29 mouse cellular contexts compared by ENCODE assay signal in the genomic region with DNA sequence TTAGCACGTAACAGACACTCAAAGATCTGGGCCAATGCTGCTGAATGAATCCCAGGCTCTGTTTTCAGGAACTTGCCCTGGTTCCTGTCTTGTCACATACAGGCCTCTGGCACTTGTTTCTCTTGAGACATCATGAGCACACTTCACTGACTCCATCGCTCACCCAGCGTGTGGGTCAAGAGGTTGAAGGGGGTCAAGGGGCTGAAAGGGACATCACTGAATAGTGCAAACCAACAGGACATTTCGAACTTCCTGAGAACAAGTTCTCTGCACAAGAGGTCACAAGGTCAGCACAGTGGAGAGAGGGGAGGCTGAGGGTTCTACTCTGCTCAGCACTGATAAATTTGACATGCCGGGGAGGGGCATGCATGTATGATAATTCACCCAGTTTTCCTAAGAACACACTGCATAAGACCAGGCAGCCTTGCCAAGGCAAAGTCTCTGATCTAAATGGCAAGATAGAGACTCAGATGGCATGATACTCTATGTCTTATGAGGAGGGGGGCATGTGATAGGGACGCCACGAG.
DNase-seq lines count a peak whose midpoint lies in the region; ATAC-seq lines count a peak whose summit lies in the region.
"Had no signal": no experiment of that assay in that cellular context is flagged by ENCODE, and none has a peak within 500 bp of the region (broad histone marks: within the 10 kb centered on the region; RNA-seq: fewer than 3 reads in every experiment).

No protein-coding gene starts in this region.

- H3K4me2 ChIP-seq in hindbrain, embryonic 14.5 days (replicated peaks), result no peak overlapping the region
- no peak overlapping the region for H3K4me2 ChIP-seq in liver, embryonic 16.5 days (ENCODE audit: low read depth, low read length)
- H3K4me2 ChIP-seq: embryonic facial prominence, embryonic 15.5 days; heart, embryonic 13.5 days; lung, embryonic 15.5 days; midbrain, embryonic 11.5 days had no signal

- peaks cover 24% of the 10 kb centered on the region for H3K4me1 ChIP-seq in hindbrain, embryonic 10.5 days (replicated peaks)
- 0 out of 2 replicates have a peak, but pooled peaks cover 6% of the 10 kb centered on the region for H3K4me1 ChIP-seq in hindbrain, embryonic 14.5 days (replicated peaks; ENCODE audit: control insufficient read depth, insufficient read depth, low read length)
- no peaks in the 10 kb centered on the region; the same call in 1 of the 2 replicates for H3K4me1 ChIP-seq in liver, embryonic 16.5 days (ENCODE audit: control insufficient read depth, low read depth, low read length)

- ATAC-seq in hindbrain, embryonic 14.5 days (ENCODE audit: low FRiP score), result no peak
- ATAC-seq in liver, embryonic 16.5 days (ENCODE audit: low read depth), result peak; percentile 45
- ATAC-seq: activated CD4-positive, CD25-positive, alpha-beta regulatory T cell, adult 4 months; forebrain, embryonic 14.5 days; hindbrain, embryonic 16.5 days; midbrain, embryonic 16.5 days had no signal

- H3K4me3 ChIP-seq in hindbrain, embryonic 10.5 days, result no peak overlapping the region
- no peak overlapping the region for H3K4me3 ChIP-seq in hindbrain, embryonic 14.5 days (replicated peaks; ENCODE audit: low read length)
- no peak overlapping the region for H3K4me3 ChIP-seq in liver, embryonic 16.5 days (ENCODE audit: low read depth, low read length)
- H3K4me3 ChIP-seq: embryonic facial prominence, embryonic 15.5 days; heart, embryonic 13.5 days; lung, embryonic 15.5 days had no signal

- DNase-seq in hindbrain, embryonic 10.5 days (ENCODE audit: low spot score), result peak; percentile 23
- DNase-seq in hindbrain, embryonic 14.5 days (ENCODE audit: low spot score), result no peak
- DNase-seq in 416B (ENCODE audit: low read depth), result peak; percentile 9
- peak; percentile 40 for DNase-seq in embryo, embryonic 10.5 days (ENCODE audit: low spot score)
- no peak for DNase-seq in right cerebral cortex, adult 18-20 months
- DNase-seq in thymus, postnatal 10 days (ENCODE audit: low spot score in 2 of 2), result no peak
- DNase-seq: adrenal gland, adult 2 months; cerebellum, adult 2 months; cerebellum, postnatal 14 days; gastrocnemius, postnatal 25 days; heart, adult 18-20 months; heart, postnatal 10 days; kidney, adult 2 months; kidney, postnatal 36 days; layer of hippocampus, postnatal 36 days; left cerebral cortex, postnatal 4 days; thymus, adult 18-20 months; thymus, postnatal 36 days had no signal

- no peak overlapping the region for H3K27ac ChIP-seq in hindbrain, embryonic 10.5 days
- H3K27ac ChIP-seq in hindbrain, embryonic 14.5 days, result no peak overlapping the region
- no peak overlapping the region for H3K27ac ChIP-seq in liver, embryonic 16.5 days (ENCODE audit: low read length)
- H3K27ac ChIP-seq: embryonic facial prominence, embryonic 15.5 days; heart, embryonic 13.5 days; lung, embryonic 15.5 days; stomach, postnatal 0 days had no signal

- no peaks in the 10 kb centered on the region for H3K36me3 ChIP-seq in hindbrain, embryonic 10.5 days
- H3K36me3 ChIP-seq in hindbrain, embryonic 14.5 days (replicated peaks; ENCODE audit: control insufficient read depth, insufficient read depth), result peaks cover 12% of the 10 kb centered on the region; the same call in 1 of the 2 replicates
- no peaks in the 10 kb centered on the region for H3K36me3 ChIP-seq in liver, embryonic 16.5 days (ENCODE audit: control insufficient read depth, insufficient read depth)
- H3K36me3 ChIP-seq: embryonic facial prominence, embryonic 15.5 days; heart, embryonic 13.5 days; lung, embryonic 15.5 days had no signal

- H3K27me3 ChIP-seq in hindbrain, embryonic 10.5 days (ENCODE audit: insufficient read depth, poor library complexity, severe bottlenecking), result no peaks in the 10 kb centered on the region; the same call in 1 of the 2 replicates
- no peaks in the 10 kb centered on the region for H3K27me3 ChIP-seq in hindbrain, embryonic 14.5 days (ENCODE audit: control insufficient read depth, insufficient read depth, low read length)
- H3K27me3 ChIP-seq in liver, embryonic 16.5 days (ENCODE audit: control insufficient read depth, insufficient read depth, low read depth, low read length), result no peaks in the 10 kb centered on the region
- H3K27me3 ChIP-seq: CH12.LX; embryonic facial prominence, embryonic 15.5 days; heart, embryonic 13.5 days; lung, embryonic 15.5 days had no signal

- H3K9me3 ChIP-seq in hindbrain, embryonic 10.5 days, result no peaks in the 10 kb centered on the region
- no peaks in the 10 kb centered on the region for H3K9me3 ChIP-seq in hindbrain, embryonic 14.5 days (ENCODE audit: control insufficient read depth, low read length)
- H3K9me3 ChIP-seq in liver, embryonic 16.5 days (replicated peaks; ENCODE audit: control insufficient read depth, low read length), result no peaks in the 10 kb centered on the region
- H3K9me3 ChIP-seq: embryonic facial prominence, embryonic 15.5 days; heart, embryonic 13.5 days; lung, embryonic 15.5 days had no signal

- no peak overlapping the region for H3K9ac ChIP-seq in hindbrain, embryonic 14.5 days
- no peak overlapping the region for H3K9ac ChIP-seq in liver, embryonic 16.5 days (ENCODE audit: low read depth, low read length)
- H3K9ac ChIP-seq: embryonic facial prominence, embryonic 15.5 days; heart, embryonic 13.5 days; lung, embryonic 15.5 days had no signal

- 46% methylated on average over 7 of the region's 7 CpGs for WGBS in hindbrain, embryonic 10.5 days
- WGBS in hindbrain, embryonic 14.5 days, result 56% methylated on average over 7 of the region's 7 CpGs
- 49% methylated on average over 7 of the region's 7 CpGs for WGBS in liver, embryonic 16.5 days (ENCODE audit: insufficient replicate concordance)

Comparison
In these comparisons a context has a peak if more than half of its experiments do, and no peak if none do; other contexts are left out.
1. DNase-seq: peak in hindbrain, embryonic 10.5 days (single experiment), 416B (single experiment) and embryo, embryonic 10.5 days (single experiment); none in hindbrain, embryonic 14.5 days (single experiment), right cerebral cortex, adult 18-20 months (single experiment) and thymus, postnatal 10 days (0 of 2).